Mouse (Mus musculus) c-Kit-positive CD71-positive TER-119-positive erythroid progenitor cells, embryonic 14.5 days (primary cell): ENCODE results near the gene Psmd3.
"Not testable (repeated sequence)": the region's sequence is repeated elsewhere in the genome, so short reads cannot be mapped to it uniquely, and the experiment has no call there.

Experiments
- DNase-seq: peaks from one replicate; pipeline ENCODE4 v3.0.0-alpha.2; 2013; ENCODE audit warnings: low spot score

The Psmd3 gene

GRCm38 (mm10) chr11:98681786-98682745 is at the start of gene Psmd3:
Gene Psmd3 (plus strand): TSS chr11:98682554.
- peak; percentile 98 for DNase-seq

DNA sequence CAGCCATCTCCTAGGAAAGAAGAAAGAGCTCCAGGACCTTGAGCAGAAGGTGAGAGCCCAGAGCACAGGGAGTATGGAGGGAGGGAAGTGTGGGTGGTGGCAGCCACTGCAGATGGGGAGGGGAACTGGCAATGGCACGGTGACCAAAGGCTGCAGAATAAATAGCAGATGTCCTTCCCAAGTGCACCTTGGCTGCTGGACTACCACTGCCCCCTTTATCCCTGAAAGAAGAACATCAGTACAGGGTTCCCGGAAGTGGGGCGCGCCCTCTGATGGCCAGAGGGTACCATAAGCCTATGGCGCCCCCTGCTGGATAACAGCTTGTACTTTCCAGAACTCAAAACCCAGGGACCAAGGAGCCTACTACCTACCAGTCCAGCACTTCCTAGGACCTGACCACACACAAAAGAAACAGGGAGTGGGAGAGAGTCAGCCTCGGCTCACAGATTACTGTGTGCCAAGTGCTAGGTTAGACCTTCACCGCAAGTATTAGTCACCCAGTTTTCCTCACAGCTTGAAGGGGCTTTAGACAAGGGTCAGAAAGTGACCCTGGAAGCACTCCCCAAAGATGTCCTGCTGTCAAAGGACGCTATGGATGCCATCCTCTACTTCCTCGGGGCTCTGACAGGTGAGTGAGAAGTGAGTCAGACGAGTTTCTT is 46.9 kb upstream of the Psmd3 start:
- peak; percentile 32 for DNase-seq

DNA sequence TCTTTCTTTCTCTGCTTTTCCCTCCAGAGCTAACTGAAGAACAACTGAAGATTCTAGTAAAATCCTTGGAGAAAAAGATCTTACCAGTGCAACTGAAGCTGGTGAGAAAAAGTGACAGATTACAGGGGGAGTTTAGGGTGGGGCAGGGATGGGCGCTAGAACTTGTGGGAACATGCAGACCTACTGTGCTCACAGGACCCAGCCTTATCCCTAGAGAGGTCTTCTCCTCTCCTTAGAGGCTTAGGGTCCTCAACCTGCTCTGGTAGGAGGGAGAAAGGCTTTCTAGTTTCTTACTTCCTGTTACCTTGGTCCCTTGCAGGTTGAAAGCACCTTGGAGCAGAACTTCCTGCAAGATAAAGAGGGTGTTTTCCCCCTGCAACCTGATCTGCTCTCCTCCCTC is 44.9 kb upstream of the Psmd3 start:
- no peak for DNase-seq

DNA sequence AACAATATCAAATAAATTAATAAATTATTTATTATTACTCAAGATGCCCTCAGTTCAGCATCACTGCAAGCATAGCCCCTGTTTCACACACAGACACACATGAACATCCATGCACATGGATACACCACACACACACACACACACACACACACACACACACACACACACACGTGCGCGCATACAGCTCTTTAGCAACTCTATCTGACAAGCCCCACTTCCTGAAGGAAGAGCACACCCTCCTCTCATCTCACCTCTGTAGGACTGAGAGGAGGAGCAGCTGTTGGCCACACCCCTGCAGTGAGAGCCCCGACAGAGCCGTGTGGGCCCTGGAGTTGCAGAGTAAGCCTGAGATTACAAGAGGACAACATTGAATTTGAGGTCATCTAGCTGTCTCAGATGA is 42.3 kb upstream of the Psmd3 start:
- DNase-seq: no peak

DNA sequence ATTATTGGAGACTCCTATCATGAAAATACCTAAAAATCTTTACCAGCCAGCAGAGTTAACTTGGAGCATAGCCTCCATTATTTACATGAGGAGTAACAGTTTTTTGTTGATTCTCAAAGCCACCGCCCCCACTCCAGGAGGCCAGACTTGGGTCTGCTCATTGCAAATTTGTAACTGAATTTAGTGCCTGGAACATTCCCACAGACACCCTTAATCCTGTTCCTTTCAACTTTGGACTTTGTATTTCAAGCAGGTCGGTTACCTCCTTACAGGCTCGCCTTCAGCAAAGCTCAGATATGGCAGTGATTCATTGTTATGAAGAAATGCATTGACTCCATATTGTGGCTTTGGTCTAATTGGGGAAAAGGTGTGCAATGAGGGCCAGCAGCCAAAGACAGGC is 37.6 kb upstream of the Psmd3 start:
- no peak for DNase-seq

DNA sequence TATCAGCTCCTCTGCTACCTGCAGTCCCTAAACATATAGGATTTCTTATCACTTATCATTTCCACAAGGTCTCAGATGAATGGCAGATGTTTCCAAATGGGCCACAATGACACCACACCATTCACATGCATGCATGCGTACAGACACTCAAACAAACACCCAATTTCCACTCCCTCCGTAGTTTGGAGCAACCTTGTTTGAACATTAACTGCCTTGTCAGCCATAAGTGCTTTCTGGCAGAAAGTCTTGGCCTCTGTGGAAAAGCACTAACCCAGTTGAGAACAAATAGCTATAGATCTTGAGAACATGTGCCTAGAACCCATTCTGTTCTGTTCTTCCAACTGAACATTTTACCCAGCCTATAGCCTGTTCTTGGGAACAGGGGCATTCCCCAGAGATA is 36.4 kb upstream of the Psmd3 start:
- no peak for DNase-seq

DNA sequence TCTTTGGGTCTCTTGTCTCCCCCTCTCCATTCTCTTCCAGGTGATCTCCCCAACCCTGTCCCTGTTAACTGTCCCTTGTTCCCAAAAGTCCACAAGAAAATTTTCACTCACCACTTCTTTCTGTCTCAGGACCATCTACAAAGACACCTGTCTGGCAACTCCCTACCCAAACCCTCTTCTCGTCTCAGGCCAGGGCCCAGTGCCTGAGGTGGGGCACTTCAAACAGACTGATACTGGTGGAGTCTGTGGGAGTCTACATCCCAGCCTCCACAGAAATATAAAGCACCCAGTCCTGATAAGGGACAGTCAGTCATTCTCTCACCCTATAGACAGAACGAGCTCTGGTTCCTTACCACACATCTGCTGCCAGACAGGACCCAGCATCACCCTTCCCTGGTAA is 35.9 kb upstream of the Psmd3 start, which contains the start of gene Gsdma2:
TSS of gene Gsdma2 (plus strand) at position 301 of the 400 bp plus-strand sequence.
- no peak for DNase-seq

DNA sequence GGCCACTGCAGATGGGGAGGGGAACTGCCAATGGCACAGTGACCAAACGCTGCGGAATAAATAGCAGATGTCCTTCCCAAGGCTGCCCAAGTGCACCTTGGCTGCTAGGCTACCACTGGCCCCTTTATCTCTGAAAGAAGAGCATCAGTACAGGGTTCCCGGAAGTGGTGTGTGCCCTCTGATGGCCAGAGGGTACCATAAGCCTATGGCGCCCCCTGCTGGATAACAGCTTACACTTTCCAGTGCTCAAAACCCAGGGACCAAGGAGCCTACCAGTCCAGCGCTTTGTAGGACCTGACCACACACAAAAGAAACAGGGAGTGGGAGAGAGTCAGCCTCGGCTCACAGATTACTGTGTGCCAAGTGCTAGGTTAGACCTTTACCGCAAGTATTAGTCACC is 27.3 kb upstream of the Psmd3 start:
- peak; percentile 40 for DNase-seq

- DNase-seq: peak; percentile 53
Observed at GRCm38 (mm10) chr11:98660517-98660916, 21.8 kb upstream of the Psmd3 start.

DNA sequence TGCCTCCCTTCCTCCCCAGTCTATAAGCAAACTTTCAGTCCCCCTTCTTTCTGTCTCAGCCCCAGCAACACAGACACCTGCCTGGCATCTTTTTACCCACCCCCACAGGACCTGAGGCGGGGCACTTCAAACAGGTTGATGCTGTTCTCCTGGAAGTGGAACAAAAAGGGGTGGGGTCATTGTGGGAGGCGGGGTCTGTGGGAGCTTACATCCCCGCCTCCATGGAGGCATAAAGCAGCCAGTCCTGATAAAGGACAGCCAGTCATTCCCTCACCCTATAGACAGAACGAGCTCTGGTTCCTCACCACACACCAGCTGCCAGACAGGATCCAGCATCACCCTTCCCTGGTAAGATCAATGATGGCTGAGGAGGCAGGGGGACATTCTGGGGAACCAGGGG is 18.3 kb upstream of the Psmd3 start, which contains the start of gene Gsdma:
TSS of gene Gsdma (plus strand) at position 261 of the 400 bp plus-strand sequence.
- no peak for DNase-seq

- no peak for DNase-seq
Observed at GRCm38 (mm10) chr11:98668984-98669383, 13.4 kb upstream of the Psmd3 start.

- DNase-seq: no peak
Observed at GRCm38 (mm10) chr11:98671284-98671815, 11.0 kb upstream of the Psmd3 start.

DNA sequence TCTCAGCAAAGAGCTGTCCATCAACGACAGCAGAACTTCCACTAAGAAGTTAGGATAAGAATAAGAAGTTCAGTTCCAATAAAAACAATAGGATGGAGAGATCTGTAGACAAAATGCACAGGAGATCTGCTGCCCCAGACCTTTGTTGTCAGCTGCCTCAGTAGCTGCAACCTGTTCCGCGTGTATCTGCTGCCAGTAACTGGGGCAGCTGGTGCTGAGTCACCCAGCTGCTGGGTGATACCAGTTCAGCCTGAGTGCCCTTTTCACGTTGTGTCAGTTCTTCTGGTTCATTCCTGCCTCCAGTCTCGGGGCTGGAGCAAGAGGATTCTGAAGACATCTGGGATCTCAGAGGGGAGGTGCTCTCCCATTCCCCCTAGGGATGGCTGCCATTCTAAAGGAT is 10.5 kb upstream of the Psmd3 start:
- DNase-seq: peak; percentile 47

- DNase-seq: no peak
Observed at GRCm38 (mm10) chr11:98672482-98672881, 9.9 kb upstream of the Psmd3 start.

- DNase-seq: peak; percentile 36
Observed at GRCm38 (mm10) chr11:98673136-98673535, 9.2 kb upstream of the Psmd3 start.

DNA sequence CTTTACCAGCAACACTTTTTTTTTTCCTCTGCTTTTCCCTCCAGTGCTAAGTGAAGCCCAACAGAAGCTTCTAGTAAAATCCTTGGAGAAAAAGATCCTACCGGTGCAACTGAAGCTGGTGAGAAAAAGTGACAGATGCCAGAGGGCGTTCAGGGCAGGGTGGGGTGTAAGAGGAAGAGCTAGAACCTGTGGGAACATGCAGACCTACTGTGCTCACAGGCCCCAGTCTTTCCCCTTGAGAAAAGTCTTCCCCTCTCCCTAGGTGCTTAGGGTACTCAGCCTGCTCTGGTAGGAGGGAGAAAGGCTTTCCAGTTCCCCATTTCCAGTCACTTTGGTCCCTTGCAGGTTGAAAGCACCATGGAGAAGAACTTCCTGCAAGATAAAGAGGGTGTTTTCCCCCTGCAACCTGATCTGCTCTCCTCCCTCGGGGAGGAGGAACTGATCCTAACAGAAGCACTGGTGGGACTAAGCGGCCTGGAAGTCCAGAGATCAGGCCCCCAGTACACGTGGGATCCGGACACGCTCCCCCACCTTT is 6.5 kb upstream of the Psmd3 start:
- no peak for DNase-seq

GRCm38 (mm10) chr11:98680023-98680422 is 2.3 kb upstream of the Psmd3 start:
- DNase-seq: no peak

DNA sequence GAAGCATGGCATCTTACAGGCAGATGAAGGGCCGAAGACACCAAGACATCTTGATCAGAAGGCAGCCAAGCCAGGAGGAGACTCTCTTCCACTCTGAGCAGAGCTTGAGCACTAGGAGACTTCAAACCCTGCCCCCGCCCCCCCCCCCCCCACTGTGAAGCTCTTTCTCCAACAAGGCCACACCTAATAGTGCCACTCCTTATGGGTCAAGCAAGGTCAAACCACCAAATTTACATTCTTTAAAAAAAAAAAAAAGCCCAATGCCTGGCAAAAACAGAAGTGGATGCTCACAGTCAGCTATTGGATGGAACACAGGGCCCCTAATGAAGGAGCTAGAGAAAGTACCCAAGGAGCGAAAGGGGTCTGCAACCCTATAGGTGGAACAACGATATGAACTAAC is 1.8 kb upstream of the Psmd3 start:
- not testable (repeated sequence) for DNase-seq

GRCm38 (mm10) chr11:98681186-98681585 is 1.2 kb upstream of the Psmd3 start:
- DNase-seq: no peak

- no peak for DNase-seq
Observed at GRCm38 (mm10) chr11:98682811-98683210, 457 bp downstream of the Psmd3 start.

DNA sequence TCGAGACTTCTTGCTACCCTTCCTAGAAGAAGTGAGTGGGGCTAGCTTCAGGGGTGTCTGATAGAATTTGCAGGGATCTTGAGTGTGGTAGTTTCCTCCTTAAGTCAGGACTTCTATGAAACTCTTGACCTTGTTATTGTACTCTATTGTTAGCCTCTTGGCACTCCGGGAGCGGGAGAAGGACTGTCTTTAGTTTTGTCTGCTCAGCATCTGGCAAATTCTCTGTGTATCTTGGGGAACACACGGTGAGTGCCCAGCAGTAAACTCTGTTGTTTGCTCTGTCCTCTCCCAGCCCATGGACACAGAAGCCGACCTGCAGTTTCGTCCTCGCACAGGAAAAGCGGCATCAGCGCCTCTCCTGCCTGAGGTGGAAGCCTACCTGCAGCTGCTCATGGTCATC is 3.3 kb downstream of the Psmd3 start:
- no peak for DNase-seq

- DNase-seq: no peak
Observed at GRCm38 (mm10) chr11:98686976-98687375, 4.6 kb downstream of the Psmd3 start.

DNA sequence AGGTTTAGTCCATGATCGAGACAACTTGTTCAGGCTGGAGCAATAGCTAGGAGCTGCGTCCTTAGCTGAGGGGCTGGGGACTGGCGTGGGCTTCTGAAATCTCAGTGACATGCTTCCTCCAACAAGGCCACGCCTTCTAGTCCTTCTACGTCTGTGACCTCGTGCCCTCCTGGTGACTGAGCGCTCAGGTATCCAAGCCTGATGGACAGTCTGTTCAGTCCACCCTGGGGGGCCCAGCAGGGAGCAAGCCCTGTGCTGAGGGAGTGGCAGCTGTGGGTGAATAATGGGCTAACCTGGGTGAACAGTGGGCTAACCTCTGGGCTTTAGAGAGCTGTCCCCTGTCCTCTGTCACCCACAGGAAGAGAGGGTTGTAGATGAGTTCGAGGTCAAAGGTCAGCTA is 5.7 kb downstream of the Psmd3 start:
- no peak for DNase-seq
